Mouse (Mus musculus) heart, adult 8-10 months (tissue): ENCODE results near the gene Ccser2. TPM values are rescaled to one million over a fixed set of nuclear protein-coding genes. Genes with fewer than 3 reads are reported as not detected.

Experiments used
- DNase-seq: peaks from one replicate; pipeline ENCODE4 v3.0.0; 2022; ENCODE audit warnings: low spot score
- total RNA-seq, 4 experiments: library from RNA; stranded (reverse); gene quantifications; 2 replicates each; pipeline ENCODE4 v1.2.4; 2022

Gene Ccser2
- total RNA-seq, 4 experiments from 2014 or later: 111 to 141 (median 137) TPM

GRCm38 (mm10) chr14:36937941-36938340, 30.6 kb downstream of the Ccser2 start:
- no peak for DNase-seq

DNA sequence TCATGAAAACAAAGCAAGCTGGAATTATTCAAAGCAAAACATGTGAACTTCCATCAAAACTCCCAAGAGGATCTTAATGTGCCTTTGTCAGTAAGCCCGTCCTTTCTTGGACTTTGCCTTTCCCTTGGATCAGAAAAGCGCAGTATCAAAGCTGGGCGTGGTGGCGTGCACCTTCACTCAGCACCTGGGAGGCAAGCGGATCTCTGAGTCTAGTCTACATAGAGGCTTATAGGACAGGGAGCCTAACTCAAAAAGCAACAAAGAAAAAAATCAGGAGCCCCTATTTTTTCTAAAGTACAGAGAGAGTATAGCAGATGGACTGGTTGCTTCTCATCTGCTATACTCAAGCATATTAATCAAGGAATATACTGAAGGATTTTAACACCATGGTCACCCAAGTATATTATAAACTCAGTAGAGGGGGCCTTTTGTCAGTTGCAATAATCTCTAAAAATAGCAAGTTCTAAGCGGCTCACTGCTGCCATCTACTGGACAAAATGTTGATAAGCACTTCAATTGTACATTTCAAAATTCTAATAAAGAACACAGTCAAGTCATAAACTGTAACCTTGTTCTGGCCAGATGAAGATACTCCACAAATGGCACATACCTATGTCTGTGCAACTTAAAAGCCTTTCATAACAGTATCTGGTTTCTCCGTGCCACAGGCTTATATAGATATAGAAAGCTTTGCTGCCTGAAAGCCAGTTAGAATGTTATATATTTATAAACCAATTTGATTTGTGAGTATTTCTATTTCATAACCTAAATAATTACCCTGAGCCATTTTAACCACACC, 31.3 kb downstream of the Ccser2 start:
- DNase-seq: peak; percentile 60

DNA sequence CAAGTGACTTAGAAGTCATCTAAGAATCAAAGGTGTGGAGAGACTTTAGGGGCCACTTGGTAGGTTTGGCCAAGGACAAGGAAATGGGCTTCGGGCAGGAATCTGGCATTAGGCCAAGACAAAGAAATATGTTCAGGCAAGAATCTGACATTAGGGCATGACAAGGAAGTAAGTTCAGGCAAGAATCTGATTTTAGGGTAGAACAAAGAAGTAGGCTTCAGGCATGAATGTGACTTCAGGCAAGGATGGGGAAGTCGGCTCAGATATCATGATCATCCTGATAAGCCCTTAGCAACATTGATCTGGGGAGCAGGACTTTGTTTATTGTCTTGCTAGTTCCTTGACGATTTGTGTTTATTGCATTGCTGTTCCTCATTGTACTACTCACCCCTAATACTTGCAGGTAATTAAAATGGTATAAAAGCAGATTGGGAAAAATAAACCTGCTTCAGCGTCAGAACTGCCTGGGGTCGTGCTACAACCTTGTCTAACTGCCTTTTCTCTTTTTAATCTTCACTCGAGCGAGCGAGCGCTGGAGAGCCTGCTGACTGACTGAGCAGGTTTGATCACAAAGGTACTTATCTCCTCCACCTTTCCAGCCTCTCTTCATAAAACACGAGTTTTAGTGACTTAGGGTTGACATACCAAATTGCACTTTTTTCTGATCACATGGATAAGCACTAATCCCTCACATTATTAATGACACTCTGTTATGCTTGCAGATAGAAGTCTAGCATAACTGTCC, 35.8 kb downstream of the Ccser2 start:
- no peak for DNase-seq

- no peak for DNase-seq
Observed at GRCm38 (mm10) chr14:36932038-36932437, 36.5 kb downstream of the Ccser2 start.

GRCm38 (mm10) chr14:36923383-36923782, 45.2 kb downstream of the Ccser2 start:
- DNase-seq: no peak

DNA sequence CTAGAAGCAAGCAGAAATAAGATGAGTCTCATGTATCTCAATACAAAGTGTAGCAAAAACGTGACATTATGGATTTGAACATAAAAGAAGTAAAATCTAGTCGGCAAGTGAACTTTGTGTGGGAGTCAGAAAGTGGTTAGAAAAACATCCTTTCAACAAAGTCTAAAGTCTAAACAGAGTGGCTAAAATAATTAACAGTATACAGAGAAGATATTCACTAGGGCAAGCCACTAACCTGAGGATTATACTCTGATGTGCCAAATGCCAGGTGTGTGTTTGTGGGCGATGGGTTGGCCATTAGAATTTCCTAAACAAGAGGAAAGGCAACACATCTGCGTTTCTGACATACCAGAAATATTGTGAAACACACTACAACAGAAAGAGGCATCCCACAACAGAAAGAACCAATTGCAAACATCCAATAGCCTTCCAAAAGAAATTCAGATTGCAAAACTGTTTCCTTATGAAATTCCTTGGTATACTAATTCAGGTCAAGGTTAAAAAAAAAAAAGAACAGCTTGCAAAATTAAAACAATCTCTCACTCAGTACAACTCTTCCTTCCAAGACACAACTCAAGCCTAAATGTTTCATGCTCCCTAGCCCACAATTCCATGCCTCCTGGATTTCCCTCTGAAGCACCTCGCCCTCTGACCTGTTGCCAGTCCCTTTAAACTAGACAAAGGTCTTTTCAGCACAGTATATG, 47.1 kb downstream of the Ccser2 start:
- no peak for DNase-seq

DNA sequence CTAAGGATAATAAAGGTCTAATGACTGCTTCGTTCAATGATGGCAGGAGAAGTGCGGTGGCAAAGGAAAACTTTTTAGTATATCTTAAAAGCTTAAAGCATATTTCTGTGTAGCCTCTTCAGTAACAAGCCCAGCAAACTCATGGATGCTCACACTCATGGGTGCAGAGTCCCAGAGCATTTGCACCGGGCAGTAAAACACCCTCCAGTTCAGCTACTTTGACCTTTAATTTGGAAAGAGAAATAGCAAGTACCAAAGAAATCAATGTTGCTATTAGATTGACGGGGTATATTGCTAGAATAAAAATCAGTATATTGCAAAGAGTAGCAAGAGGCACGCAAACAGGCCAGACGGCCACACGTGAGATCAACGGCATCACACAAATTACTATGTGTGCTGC, 48.7 kb downstream of the Ccser2 start:
- DNase-seq: no peak

DNA sequence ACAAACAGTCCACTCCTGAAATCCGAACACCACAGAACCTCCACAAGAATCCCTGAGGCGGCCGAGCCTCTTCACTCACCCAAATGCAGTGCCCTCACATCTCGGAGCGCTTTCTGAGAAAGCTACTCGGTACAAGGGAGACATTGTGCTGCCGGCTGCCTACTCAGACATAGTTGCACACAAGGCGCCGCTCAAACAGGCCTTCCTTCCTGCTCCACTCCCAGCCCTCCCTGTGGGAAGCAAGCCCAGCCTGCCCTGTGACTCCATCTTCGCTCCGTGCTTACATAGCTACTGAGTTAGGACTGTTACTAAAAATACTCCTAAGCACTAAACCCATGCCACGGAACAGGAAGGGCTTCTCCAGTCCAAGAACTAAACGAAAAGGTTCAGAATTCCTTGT, 49.4 kb downstream of the Ccser2 start:
- peak; percentile 91 for DNase-seq

DNA sequence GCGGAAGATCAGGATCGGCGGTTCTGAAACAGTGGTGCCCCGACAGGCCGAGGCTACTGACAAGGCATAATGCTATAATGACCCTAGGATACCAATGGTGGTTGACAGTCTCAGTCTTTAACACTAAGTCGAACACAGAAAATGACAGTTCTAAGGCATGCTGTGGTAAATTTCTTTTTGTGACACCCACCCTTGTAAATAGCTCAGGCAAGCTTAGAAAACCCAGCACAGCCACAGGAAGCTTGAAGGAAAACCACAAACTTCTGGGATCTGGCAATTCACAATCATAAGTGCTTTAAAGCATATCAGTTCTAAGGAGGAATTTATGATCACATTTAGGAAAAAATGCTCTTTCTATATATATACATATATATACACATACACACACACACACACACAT, 53.4 kb downstream of the Ccser2 start:
- DNase-seq: no peak

DNA sequence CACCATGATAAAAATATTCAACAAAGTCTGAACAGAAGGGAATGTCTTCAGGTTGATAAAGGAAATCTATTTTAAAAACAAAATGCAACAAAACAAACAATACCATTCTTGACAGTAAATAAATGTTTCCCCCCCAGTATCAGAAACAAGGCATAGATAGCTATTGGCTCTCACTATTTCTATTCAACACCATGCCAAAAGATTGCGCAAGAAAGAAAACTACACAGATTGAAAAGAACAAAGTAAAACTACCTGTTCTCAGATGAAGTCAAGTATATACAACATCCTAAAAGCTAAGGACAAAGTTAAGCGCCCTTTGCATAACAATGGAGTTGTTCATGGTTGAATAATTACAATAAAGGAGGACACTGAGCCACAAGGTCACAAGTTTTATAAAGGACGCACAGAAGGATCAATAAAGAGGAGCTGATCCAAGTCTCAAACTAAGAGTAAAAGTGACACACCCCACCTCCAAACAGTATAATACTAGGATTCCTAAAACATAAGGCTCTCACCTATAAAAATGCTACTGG, 54.0 kb downstream of the Ccser2 start:
- DNase-seq: no peak

- no peak for DNase-seq
Observed at GRCm38 (mm10) chr14:36911738-36912137, 56.8 kb downstream of the Ccser2 start.

GRCm38 (mm10) chr14:36905809-36906522, 62.6 kb downstream of the Ccser2 start:
- no peak for DNase-seq

- DNase-seq: no peak
Observed at GRCm38 (mm10) chr14:36904206-36904605, 64.4 kb downstream of the Ccser2 start.

- DNase-seq: no peak
Observed at GRCm38 (mm10) chr14:36900883-36901282, 67.7 kb downstream of the Ccser2 start.

DNA sequence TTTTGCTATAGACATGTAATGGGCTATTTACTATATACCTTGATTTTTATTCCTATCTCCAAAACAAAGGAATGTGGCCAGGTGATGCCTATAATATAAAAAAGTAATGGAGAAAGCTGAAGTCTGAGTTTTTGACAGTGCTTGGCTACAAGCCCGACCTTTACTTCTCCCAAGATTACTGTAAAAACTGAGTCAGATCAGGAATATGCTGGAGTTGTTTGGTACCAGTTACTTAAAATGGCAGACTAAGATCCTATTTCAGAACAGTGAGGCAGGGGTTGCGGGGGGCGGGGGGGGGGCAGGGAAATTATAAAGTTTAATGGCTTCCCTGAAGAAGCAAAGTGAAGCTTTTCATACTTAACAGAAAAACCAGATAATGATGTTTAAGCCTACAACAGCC, 73.9 kb downstream of the Ccser2 start:
- DNase-seq: no peak

GRCm38 (mm10) chr14:36892762-36893358, 75.7 kb downstream of the Ccser2 start:
- DNase-seq: no peak

- DNase-seq: no peak
Observed at GRCm38 (mm10) chr14:36890130-36890529, 78.4 kb downstream of the Ccser2 start.

GRCm38 (mm10) chr14:36885680-36886079, 82.9 kb downstream of the Ccser2 start:
- no peak for DNase-seq

DNA sequence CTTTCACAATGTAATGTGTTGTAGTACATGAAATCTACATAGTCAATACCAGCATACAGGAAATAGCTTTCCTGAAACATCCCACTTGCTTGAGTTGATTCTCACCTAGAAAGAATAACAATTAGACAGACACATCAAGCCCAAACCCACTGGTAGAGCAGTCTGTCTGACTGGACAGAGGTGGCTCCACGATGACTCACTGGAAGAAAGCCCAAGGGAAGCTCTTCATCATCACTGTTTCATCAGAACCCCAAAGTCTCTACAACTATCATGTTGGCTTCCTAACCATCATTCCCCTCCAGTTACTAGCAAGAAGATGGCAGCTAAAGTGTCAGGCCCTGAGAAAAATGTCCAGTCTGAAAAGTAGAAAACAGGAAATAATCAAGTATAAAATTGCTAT, 83.5 kb downstream of the Ccser2 start:
- no peak for DNase-seq

- DNase-seq: no peak
Observed at GRCm38 (mm10) chr14:36883576-36883975, 85.0 kb downstream of the Ccser2 start.

DNA sequence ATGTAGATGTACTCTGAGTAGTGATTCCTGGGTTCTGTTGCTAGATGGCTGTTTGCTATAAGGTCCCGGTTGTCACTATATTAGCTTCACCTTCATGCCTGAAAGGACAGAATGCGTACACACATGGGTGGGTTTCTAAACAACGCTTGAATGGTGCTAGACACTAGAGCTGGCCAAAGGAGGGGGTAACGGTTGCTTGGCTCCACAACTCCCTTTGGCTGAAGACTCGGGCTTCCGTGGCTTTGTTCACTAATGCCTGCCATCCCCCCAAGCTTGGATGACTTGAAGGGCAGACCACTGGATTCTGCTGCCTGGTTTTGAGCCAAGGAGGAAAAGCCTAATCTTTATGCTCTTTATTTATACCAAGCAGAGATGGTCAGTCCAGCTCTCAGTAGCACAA, 98.3 kb downstream of the Ccser2 start:
- DNase-seq: no peak
